Mouse (Mus musculus) CH12F3 (cell line): ENCODE results near the gene Ddx3y.

Experiments
- in situ Hi-C: fragments of 300-500 bp; cut with MboI; formaldehyde crosslinking; loops from 2 replicates; pipeline ENCODE4 v1.14.3; 2020; ENCODE audit warnings: low sequenced_read_pairs

Gene Ddx3y

GRCm38 (mm10) chrY:1286171-1286795, at the start of gene Ddx3y:
TSS of gene Ddx3y (minus strand) at chrY:1286629.
- in situ Hi-C loops, result no loop called here

DNA sequence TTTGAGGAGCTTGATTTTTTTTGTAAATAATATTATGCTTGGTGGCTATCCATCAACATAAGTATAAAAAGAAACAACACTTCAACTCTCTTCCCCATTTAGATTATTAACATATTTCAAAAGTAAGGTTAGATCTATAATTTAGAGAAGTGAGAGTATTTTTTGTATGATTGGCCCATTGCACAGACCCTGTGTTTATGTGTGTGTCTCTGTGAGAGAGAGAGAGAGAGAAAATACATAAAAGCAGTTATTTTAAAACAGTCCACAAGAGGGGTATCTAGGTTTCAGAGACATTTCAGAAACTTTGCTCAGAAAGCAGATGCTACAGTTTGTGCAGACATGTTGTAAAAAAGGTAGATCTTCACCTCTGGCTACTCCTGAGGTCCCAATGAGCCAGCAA, 7.3 kb upstream of the Ddx3y start:
- in situ Hi-C loops, result no loop called here

DNA sequence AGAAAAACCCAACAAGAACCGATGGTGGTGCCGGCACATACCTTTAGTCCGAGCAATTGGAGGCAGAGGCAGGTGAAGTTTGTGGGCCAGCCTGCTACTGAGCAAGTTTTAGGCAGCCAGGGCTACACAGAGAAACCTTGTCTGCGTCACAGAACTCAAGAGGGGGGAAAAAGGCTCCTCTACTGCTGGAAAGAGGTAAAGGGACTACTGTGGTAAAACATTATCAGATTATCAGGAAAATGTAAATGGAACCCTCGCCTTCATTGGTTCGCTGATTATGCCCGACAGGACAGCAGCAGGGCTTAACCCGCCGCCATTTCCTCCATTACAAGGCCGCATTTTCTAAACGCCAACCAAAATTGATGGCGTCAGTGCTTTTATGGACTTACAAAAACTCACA, 694 bp downstream of the Ddx3y start:
- in situ Hi-C loops, result no loop called here

DNA sequence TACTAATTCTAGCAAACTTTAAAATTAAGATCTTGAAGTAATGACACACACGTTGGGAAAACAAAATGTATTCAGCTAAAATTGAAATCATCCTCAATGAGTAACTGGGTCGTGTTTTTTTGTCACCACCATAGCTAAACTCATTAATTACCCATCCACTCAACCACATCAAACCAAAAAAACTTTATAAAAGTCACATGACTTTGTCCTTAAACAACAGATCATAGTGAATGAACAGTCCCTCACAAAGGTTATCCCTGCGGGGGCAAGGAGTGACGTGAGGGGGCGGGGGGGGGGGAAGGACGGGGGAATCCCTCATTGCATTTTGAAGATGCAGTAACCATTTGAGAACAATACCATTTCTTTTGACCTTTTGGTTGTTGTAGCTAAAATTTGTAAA, 40.3 kb downstream of the Ddx3y start:
- in situ Hi-C loops, result no loop called here

- in situ Hi-C loops, result no loop called here
Measured at GRCm38 (mm10) chrY:1245426-1245863, 41.0 kb downstream of the Ddx3y start, which contains the start of gene Uty. TSS of gene Uty (minus strand) at chrY:1245759.

- in situ Hi-C loops, result no loop called here
Measured at GRCm38 (mm10) chrY:1244940-1245339, 41.5 kb downstream of the Ddx3y start.

DNA sequence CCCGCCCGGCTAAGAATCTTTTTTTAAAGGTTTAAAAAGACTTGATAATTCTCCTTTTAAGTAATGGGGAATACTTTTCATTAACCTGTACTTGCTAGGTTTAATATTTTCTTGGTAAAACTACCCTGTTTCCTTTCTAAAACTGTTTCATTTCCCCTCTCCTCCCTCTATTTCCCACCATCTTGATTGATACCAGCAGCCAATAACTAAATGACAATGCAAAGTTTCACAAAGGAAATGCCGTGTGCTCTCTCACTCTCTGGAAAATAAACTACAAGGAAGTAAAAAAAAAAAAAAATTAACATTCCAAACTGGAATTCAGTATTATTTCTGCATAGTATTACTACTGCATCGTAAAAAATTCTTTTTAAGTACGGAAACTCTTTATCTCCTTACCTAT, 42.0 kb downstream of the Ddx3y start:
- in situ Hi-C loops, result no loop called here

GRCm38 (mm10) chrY:1220001-1220400, 66.4 kb downstream of the Ddx3y start:
- in situ Hi-C loops, result no loop called here
